Mouse (Mus musculus) c-Kit-negative CD71-positive TER-119-positive erythroid progenitor cells, embryonic 14.5 days (primary cell): Measurements from ENCODE around the gene Eif2ak2.
A peak's percentile ranks its signal among the peaks of the same experiment; 100 is the strongest.

Experiments used
- DNase-seq: peaks from one replicate; pipeline ENCODE4 v3.0.0-alpha.2; 2013; ENCODE audit warnings: low read depth, low spot score

The Eif2ak2 gene

DNA sequence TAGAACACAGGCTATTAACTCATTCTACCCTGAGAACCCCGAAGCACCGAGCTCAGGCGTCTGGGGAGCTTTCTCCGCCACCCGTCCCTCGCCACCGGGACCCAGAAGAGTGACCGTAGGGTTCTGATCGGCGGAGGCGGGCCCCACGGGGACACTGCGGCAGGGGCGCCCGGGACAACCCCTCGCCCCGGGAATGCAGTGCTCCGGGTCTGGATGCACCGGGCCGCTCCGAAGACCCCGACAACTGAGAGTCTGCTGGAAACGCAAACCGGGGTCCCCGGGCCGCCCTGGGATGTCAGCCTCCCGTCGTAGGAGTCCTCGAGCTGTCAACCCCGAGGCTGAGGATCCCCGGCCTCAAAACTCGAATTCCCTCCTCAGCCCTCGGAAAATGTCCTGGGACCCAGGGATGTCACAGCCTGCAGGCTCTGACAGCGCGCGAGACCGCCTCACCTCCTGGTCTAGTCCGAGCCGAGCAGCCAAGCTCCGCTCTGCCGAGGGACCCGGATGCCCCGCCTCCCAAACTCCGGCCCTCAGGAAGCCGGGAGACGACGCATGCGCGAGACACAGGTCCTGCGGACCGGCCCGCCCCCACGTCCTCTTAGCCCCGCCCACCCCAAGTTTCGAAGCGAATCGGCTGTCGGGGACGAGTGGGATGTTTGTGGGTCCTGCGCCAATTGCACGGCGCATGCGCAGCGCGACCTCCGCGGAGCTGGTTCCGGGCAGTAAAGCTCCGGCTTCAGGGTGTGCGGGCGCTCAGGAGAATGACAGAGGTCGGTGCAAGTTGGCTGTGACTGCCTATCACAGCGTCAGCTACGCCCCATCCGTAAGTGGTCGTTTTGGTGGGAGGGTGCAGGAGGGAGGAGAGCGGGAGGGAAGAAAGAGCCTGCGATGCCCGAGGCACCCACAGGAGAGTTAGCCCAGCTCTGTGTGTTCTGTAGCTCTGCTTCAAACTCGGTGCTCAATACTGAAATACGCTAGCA, 47.2 kb downstream of the Eif2ak2 start, which contains the start of the genes Heatr5b and Gpatch11:
Heatr5b (minus strand) TSS at position 509 of the 980 bp plus-strand sequence.
Gpatch11 (plus strand) TSS at position 712 of the 980 bp plus-strand sequence.
- DNase-seq = peak; percentile 98

DNA sequence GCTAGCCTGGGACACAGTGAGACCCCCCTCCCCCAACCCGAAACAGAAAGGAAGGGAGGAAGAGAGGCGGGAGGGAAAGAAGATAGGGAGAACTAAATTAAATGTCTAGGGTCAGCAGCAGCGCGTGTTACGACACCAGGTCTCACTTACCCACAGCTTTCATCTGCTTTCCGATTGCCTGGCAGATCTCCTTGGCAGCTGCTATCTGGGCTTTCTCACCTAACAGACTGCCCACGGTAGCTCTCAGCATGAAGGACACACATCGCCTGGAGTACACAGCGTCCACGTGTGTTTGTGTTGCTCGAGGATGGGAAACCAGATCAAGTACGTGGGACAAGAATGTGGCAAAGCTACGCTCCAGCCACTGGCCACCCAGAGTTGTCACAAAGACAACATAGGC, 58.0 kb downstream of the Eif2ak2 start:
- no peak for DNase-seq

DNA sequence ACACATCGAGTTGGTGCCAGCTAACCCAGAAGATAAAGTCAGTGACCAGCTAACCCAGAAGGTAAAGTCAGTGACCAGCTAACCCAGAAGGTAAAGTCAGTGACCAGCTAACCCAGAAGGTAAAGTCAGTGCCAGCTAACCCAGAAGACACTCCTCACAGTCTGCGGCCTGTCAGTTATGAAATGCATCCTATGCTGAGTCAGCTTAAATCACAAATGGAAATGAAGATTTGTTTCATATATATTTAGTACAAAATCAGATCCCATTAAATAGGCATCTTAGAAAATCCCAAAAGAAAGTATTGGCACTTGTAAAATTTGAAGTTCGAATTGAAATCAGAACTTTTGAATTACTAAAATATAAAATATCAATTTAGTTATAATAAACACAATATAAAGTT, 72.8 kb downstream of the Eif2ak2 start:
- DNase-seq = no peak

DNA sequence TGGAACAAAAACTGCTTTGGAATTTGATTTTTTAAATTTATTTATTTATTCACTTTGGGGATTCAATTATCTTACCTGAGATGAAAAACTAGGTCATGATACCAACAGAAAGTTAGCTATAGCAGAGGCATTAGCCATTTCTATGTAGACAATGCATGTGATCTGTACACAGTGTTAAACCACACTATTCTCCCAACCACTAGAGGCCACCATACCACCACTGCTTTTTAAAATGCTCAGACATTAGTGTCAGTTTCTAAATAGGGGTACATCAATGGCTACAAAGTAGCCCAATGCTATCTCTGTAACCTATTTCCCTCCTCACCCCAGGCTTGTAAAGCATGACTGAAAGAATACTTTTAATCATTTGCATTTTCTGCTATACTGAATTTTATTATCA, 73.4 kb downstream of the Eif2ak2 start:
- DNase-seq = no peak
